Mouse (Mus musculus): Measurements from ENCODE around the gene Nedd4.
A peak's percentile ranks its signal among the peaks of the same experiment; 100 is the strongest.
"Not testable (repeated sequence)": the region's sequence is repeated elsewhere in the genome, so short reads cannot be mapped to it uniquely, and the experiment has no call there.

Nedd4 gene

DNA sequence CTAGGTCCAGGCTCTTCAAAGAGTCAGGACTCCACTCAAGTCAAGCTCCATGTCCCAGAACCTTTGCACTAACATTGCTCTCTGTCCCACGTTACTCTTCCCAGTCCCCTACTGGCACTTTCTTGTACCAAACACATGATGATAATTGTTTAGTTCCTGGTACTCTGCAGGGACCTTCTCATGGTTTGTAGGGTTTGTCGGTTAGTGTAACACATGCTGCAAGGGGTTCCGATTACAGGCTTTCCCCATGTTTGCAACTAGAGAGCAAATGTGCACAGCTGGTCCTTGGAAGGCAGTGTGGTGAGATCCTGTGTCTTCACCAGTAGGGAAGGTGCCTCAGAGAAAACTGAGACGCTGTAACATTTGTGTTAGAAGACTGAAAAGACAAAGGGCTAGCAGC, 8.6 kb upstream of the Nedd4 start:
- no peak for DNase-seq (ENCODE audit: low read depth)

DNA sequence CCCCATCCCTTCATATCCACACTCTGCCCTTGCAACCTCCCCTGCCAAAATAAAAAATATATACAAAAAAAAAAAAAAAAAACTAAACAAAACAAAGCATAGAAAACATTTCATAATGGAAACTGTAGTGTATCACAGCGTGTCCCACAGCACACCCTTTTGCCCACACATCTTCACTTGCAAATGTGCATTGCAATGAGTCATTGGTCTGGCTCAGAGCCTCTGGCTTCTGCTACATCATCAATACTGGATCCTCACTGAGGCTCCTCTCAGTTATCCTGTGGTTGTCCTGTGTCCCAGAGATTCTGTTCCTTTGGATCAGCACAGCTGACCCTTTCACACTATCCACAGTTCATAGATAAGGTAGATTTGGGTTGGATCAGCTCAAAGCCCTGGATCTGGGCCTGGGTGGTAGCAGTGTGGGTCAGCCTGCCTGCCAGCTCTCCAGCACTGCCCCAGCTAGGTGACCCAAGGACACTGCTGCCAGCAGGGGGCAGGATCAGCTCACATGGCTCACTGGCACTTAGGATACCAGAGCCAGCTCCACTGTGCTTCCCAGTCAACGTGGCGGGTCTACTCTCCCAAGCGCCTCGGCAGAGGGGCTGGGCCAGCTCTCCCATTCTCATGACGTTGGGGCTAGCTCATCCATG, 7.4 kb upstream of the Nedd4 start:
- DNase-seq (ENCODE audit: low read depth): peak; percentile 49

DNA sequence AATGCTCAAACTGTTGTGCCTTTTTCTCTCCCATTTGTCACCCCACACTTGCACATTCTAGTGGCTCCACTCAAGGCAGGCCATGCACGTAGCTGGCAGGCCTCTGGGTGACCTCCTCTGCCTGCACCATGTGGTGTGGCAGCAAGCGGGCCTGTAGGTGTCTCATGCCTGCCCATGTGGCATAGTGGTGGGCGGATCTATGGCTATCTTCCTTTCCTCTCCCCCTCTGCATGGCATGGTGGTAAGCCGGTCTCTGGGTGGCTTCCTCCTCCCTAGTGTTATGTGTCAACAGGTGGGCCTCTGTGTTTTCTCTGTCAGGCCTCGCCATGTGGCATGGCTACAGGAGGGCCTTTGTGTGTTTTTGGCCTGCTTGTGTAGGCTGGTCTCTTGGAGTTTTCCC, 6.5 kb upstream of the Nedd4 start:
- DNase-seq (ENCODE audit: low read depth): no peak

DNA sequence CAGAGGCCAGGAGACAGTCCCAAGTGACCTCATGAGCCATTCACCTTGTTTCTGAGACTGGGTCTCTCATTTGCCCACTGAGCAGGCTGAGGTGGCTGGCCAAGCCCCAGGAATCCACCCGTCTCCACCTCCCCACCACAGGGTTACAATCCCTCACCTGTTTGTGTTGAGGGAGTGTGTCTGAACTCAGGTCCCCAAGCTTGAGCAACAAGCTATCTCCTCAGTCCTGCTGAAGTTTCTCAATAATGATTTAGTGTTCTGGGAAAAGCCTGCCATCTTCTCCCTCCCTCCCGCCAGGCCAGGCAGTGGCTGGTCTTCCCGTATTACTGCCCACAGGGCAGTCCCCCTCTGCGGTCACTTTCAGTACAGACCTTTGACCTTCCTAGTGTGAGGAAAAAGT, 5.7 kb upstream of the Nedd4 start:
- DNase-seq (ENCODE audit: low read depth): no peak

DNA sequence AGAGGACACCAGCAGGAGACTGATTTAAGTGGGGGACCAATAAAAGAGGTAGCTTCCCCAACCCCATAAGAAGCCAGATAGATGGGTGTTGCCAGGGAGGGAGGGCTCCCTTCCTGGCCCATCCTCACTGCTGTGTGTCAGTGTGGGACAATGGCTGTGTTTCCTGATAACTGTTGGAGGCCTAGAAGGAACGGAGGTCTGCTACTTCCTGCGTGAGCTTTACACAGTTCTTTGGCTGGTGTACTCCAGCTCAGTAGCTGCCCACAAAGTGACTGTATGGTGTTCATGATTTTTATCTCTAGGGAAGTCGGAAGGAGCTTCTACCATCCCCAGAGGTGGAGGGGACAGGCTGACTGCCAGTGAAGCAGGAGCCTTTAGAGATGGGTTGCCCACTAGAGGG, 5.2 kb upstream of the Nedd4 start:
- DNase-seq (ENCODE audit: low read depth): no peak

DNA sequence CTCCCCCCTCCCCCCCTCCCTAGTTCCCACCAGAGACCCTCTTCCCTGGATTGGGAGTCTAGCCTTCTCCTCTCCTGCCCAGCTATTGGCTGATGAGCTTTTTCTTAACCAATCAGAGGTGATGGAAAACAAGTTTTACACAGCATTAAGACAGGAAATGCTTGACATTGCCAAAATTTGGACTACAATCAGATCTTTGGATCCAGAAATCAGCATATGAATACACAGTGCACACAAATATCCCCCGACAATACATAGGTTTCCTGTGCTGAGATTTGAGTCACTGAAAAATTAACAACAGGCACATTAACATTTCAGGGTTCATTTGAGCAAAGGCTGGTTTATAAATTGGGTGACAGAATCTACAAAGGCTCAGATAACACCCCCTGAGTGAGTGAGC, 4.5 kb upstream of the Nedd4 start:
- DNase-seq (ENCODE audit: low read depth): no peak

DNA sequence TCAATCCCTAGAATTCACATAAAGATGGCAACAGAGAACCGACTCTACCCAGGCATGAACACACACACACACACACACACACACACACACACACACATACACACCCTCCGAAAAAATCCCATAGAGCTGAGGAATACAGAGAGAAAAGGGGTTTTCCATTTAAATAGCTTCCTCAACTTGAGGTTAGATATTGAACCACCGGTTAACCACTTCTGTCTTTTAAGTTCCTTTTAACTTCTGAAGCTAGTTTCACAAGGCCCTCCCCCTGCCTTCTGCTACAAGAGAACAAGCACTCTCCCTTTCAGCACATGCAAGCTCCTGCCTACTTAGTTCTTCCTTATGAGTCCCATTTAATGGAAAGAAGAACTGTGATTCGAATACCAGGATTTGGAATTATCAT, 2.0 kb upstream of the Nedd4 start:
- DNase-seq (ENCODE audit: low read depth): peak; percentile 81

DNA sequence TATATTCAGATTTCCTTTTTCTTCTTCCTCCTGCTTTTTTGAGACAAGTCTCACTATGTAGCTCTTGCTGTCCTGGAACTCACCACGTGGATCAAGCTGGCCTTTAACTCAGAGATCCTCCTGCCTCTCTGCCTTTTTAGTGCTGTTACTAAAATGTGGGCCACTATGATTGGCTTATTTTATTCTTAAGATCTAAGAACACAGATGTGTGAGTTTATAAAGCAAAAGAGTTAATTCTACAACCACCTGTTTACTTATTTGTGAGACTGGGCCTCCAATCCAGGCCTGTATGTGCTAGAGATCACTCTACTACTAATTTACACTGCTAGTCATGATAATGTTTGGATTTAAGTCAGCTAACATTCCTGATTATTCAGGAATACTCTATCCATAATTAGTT, 1.2 kb upstream of the Nedd4 start:
- no peak for DNase-seq (ENCODE audit: low read depth)

DNA sequence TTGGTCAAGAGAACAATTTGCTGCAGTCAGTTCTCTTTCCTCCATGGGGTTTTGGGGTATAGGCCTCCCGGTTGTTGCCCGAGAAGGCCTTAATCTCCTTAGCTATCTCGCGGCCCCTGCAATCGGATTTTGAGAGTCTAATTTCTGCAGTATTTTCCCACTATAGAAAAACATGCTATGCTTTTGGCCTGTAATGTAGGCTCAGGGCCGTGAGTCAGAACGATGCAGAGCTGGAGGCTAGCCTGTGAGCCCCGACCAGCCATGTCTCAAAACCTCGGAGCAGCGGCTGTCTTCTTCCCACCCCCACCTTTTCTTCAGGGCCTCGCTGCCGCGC, 618 bp upstream of the Nedd4 start:
- DNase-seq (ENCODE audit: low read depth): no peak

DNA sequence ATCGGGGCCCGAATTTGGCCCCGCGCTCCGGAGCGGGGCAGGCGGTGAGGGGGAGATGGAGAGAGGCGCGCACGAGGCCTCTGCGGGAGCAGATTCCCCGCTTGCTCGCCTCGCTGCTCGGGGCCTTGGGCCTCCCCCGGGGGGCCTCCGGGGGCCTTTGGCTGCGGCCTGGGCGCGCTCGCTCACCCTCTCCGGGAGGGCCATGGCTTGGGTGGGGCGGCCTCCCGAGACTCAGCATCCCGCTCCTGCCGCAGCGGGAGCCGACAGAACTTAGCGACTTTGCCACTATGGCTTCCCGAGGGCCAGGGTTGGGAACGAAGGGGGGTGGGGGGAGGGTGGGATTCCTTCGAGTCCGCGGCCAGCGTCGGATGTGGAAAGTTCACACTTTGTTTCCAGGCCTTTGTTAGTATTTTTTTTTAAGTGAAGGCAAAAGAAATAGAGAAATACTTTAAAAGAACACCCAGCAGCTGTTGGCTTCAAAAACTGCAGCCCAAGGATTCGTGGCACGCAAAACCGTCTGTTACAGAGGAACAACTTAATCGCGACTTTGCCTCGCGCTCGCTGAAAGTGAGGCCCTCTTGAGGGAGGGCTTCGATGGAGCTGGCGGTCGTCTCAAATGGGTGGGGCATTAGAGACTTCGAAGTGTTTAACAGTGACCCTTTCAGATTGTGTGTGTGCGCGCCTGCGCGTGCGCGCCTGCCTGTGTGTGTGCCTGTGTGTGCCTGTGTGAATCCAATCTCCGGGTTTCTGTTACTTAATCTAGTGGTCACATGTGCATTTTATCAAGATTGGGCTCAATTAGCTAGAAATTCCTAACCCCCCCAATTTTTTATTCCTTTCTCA, 766 bp downstream of the Nedd4 start:
- DNase-seq (ENCODE audit: low read depth): peak; percentile 36

DNA sequence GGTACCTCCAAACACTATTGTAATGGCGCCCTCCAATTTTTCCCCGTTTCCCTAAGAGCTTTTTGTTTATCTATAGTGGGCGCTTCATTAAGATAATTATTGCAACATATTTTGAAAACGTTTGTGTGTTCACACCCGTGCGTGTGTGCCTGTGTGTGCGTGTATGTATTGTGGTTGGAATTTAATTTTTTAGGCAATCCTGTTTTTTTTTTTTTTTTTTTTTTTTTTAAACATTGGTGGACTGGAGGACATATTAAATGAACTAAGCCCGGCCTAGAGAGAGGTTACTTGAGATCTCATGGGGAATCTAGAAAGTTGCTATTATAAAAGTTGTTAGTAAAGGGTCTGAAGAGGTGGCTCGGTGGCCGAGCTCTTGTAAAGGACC, 1.4 kb downstream of the Nedd4 start:
- DNase-seq (ENCODE audit: low read depth): no peak

DNA sequence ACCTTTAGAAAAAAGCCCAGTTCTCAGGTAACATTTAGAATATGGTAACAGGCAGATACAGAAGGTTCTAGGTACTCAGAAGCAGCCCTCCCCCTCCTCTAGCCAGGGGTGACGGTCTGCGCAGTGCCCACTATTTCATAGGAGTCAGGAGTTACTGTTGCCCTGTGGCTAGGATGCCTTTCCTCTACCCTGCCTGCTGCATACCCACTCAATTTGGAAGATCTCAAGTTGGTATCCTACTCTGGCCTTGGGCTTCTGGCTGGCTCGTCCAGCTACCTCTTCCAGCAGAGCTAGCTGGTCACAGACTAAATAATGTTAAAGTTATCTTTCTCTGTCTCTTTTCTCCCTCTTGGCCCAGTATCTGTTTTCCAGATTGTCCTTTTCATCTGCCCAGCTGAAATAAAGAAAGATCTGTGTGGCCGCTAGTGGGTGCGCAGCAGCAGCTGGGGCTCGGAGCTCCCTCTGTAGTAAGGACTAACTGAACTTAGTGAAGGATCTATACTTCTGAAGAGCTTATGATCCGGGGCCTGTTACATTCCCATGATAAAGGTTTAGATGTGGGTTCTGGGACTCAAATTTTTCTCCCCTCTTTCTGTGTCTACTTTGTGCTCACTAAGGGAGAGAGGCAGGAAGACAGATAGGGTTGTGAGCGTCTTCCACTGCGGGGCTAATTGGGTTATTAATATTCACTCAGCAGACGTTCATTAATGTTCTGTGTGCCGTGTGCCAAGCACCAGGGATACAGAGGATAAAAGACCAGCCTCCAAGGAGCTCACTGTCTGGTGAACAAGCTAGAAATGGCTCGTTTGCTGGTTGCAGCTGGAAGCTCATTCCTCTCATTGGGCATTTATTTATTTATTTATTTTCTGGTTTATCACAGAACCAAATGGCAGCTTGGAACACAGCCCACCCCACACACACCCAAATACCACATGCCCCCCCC, 2.5 kb downstream of the Nedd4 start:
- DNase-seq (ENCODE audit: low read depth): no peak

DNA sequence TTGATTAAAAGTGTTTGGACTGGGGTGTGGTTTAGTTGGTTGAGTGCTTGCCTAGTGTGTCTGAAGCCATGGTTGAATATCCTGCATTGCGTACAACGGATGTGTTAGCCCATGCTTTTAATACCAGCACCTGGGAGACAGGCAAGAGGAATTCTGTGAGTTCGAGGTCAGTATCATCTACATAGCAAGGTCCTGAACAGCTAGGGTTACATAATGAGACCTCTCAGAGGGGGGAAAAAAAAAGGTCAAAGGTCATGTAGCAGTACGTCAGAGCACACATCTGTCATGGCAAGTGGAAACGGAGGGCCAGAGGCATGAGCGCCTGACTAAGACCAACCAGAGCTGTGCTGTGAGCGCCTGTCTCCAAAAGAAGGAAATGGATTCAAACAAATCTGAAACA, 3.4 kb downstream of the Nedd4 start:
- no peak for DNase-seq (ENCODE audit: low read depth)

DNA sequence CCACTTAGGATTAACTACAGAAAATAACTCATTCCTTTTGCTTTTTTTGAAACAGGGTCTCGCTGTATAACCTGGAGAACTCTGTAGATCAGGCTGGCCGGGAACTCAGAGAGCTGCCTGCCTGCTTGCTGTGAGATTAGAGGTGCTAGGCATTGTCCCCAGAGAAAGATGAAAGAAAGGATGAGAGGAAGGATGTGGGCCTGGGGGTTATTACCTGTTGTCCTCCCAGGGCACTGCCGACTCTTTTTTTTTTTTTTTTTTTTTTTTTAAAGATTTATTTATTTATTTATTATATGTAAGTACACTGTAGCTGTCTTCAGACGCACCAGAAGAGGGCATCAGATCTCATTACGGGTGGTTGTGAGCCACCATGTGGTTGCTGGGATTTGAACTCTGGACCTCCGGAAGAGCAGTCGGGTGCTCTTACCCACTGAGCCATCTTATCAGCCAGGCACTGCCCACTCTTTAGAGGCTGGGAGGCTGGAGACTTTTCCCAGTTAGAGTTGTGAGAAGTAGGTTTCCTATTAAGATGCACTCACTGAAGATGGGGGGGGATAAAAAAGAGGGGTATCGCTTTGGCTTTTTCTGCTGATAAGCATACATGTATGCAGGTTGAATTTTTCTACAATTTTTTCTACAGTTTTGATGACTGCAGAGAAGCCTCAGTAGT, 4.3 kb downstream of the Nedd4 start:
- DNase-seq (ENCODE audit: low read depth): not testable (repeated sequence)

DNA sequence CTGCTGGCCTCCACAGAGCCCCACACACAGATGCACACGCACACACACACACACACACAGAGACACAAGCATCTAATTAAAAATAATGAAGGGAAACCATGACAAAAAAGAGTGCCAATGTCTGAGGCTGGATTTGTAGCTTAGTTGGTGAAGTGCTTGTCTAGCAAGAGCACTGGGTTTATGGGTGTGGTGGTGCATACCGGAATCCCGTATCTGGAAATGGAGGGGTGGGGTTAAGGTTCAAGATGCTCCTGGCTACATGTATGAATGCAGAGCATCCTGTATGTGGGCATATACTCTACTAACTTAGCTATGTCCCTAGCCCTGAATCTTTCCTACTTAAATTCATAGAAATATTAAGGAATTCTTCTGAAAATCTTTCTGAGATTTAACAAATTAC, 5.0 kb downstream of the Nedd4 start:
- no peak for DNase-seq (ENCODE audit: low read depth)

DNA sequence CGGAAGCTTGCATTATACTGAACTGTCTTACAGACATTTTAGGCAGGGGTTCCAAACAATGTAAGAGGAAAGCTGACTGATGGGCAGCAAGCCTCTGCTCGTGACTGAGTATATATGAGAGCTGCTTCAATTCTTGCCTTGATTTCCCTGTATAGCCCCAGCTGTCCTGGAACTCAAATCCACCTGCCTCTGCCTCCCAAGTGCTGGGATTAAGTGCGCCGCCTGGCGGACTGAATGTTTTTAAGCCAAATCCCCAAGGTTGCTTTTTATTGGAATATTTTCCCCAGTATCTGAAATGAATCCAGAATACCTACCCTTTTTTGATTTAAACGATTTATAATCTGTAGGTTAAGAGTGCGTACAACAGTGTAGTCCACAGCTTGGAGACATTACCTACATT, 7.2 kb downstream of the Nedd4 start:
- DNase-seq (ENCODE audit: low read depth): no peak

DNA sequence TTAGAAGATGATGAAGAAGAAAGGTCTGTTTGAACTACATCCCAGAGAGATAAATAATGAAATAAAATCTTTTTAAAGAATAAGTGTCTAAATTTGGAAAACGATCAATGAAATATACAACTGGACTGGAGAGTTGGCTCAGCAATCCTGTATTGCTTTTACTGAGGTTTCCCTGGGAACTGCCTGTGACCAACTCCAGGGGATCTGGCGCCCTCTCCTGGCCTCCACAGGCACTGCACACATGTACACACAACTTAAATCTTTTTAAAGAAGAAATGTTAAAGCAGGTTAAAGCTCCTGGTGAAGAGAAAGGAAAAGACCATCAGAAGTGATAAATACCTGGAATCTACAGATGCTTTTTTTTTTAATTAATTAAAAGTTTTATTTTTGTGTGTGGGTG, 10.2 kb downstream of the Nedd4 start:
- DNase-seq (ENCODE audit: low read depth): peak; percentile 77

DNA sequence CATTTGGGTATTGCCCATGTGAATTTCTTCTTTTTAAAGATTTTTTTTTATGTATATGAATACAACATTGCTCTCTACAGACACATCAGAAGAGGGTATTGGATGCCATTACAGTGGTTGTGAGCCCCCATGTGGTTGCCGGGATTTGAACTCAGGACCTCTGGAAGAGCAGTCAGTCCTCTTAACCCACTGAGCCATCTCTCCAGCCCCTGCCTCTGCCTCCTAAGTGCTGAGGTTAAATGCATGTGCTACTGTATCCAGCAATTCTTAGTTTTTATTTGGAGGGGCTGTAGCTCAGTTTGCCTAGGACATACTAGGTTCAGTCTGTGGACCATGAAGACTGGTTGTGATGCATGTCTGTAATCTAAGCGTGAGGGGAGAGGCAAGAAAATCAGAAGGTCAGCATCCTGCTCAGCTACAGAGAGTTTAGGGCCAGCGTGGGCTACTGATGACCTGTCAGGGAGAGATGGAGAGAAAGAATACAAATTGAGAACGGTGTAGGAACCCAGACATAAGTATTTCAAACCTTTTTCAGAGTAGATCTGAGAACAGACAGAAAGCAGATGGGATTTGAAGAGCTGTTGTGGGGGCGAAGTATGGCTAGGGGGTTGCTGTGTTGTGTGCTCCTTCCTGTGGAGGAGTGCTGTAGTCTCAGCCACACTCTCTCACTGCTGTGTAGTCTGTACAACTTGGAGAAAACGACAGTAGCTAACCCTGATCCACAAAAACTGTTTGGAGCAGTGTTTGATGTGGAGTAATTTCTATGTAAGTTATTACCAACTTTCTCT, 13.0 kb downstream of the Nedd4 start:
- DNase-seq (ENCODE audit: low read depth): no peak

DNA sequence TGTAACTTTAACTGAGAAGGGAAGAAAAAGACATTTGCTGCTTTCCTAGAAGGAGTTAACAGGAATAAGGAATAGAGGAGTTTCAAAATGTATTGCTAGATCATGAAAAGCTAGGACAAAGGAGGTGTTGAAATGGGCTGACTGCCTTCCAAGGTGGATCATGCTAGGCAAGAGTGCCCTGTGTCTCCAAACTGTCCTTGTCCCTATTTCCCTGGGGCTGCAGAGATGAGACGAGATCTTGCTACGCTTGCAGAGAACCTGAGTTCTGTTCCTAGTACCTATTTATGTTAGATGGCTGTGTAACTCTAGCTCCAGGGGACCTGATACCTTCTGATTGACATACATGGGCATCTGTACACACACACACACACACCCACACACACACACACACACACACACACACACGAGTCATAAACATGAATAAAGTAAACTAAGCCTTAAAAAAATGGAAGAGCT, 13.6 kb downstream of the Nedd4 start:
- DNase-seq (ENCODE audit: low read depth): no peak

DNA sequence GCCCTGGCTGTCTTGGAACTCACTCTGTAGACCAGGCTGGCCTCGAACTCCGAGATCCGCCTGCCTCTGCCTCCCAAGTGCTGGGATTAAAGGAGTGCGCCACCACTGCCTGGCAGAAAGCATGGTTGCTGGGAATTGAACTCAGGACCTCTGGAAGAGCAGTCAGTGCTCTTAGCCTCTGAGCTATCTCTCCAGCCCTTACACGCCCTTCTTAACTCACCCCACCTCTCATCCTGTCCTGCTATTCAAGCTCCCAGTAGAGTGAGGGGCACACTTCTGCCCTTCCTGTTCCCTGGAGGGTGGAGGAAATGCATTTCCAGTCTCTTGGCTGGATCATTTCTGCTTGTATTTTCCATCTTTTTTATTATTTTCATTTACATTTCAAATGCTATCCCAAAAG, 15.5 kb downstream of the Nedd4 start:
- no peak for DNase-seq (ENCODE audit: low read depth)

DNA sequence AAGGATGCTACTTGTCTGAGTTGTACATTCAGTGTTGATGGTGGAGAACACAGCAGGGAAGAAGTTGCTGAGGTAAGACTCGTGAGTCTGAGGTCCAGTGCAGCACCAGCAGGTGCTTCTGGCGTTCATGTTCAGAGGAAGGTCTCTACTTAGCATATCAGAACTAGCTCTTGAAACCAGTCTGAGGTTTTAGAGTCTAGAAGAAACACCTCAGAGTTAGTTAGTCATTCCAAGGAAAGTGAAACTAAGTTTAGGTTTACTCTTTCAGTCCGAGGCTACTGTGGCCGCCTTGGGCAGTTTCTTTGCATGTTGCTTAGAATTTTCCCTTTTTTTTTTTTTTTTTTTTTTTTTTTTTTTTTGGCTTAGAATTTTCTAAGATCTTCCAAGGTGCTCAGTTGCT, 16.6 kb downstream of the Nedd4 start:
- peak; percentile 45 for DNase-seq (ENCODE audit: low read depth)
